Mouse (Mus musculus): Measurements from ENCODE around the gene Tma16. TPM values are rescaled to one million over a fixed set of nuclear protein-coding genes. Genes with fewer than 3 reads are reported as not detected.

Gene Tma16
- polyA plus RNA-seq, 1 experiment, result 9.2 TPM

- H3K27ac ChIP-seq (ENCODE audit: insufficient read depth, low read length), result no peak overlapping the region
- no peak overlapping the region for H3K4me3 ChIP-seq (ENCODE audit: insufficient read depth, low read length)
- H3K4me1 ChIP-seq (ENCODE audit: control insufficient read depth, insufficient read depth, low read length), result no peaks in the 10 kb centered on the region
- TF ChIP-seq POLR2A (IDR thresholded peaks at IDR 0.05; ENCODE audit: extremely low read depth, insufficient read depth, low read length) (no peak), CTCF (IDR thresholded peaks at IDR 0.05; ENCODE audit: extremely low read depth, insufficient read depth, low read length) (no peak)
Measured at GRCm38 (mm10) chr8:66436804-66437203, 49.5 kb downstream of the Tma16 start.

GRCm38 (mm10) chr8:66433577-66433976, 52.8 kb downstream of the Tma16 start:
- no peak overlapping the region for H3K4me3 ChIP-seq (ENCODE audit: insufficient read depth, low read length)
- H3K27ac ChIP-seq (ENCODE audit: insufficient read depth, low read length), result no peak overlapping the region
- TF ChIP-seq POLR2A (IDR thresholded peaks at IDR 0.05; ENCODE audit: extremely low read depth, insufficient read depth, low read length) (no peak), CTCF (IDR thresholded peaks at IDR 0.05; ENCODE audit: extremely low read depth, insufficient read depth, low read length) (no peak)
- no peaks in the 10 kb centered on the region for H3K4me1 ChIP-seq (ENCODE audit: control insufficient read depth, insufficient read depth, low read length)

- Histone ChIP-seq H3K4me3 (ENCODE audit: insufficient read depth, low read length) (no peak overlapping the region), H3K4me1 (ENCODE audit: control insufficient read depth, insufficient read depth, low read length) (no peaks in the 10 kb centered on the region), H3K27ac (ENCODE audit: insufficient read depth, low read length) (no peak overlapping the region)
- no peak for TF ChIP-seq CTCF (IDR thresholded peaks at IDR 0.05; ENCODE audit: extremely low read depth, insufficient read depth, low read length)
- no peak for TF ChIP-seq POLR2A (IDR thresholded peaks at IDR 0.05; ENCODE audit: extremely low read depth, insufficient read depth, low read length)
Measured at GRCm38 (mm10) chr8:66430639-66431038, 55.7 kb downstream of the Tma16 start.

Other genes starting within 250 kb of the Tma16 start
- 0.13 and 0.17 TPM in 2 replicates for gene Tktl2, start 25.2 kb upstream of the Tma16 start, polyA plus RNA-seq (2012; rRNA removed)
- gene Npy5r, start 201.6 kb upstream of the Tma16 start, polyA plus RNA-seq (2012; rRNA removed), result 6.2 and 6.8 TPM in 2 replicates
- 28.6 and 29.9 TPM in 2 replicates for gene Npy1r, start 210.7 kb upstream of the Tma16 start, polyA plus RNA-seq (2012; rRNA removed)